Mouse (Mus musculus) hindbrain, embryonic 16.5 days (tissue): ENCODE measurements at regions not wholly inside any gene's neighbourhood (a gene's known extent, or its start where the extent isn't known, plus 50 kb on each side); places are given as distances from the start of the nearest gene placed in this dataset.
A peak's percentile ranks its signal among the peaks of the same experiment; 100 is the strongest.

ENCODE experiments used
- ATAC-seq: fragments of 200-750 bp; cut with Nextera tagmentation; 2 replicates; pipeline ENCODE4 v1.8.0; 2017; ENCODE audit warnings: moderate TSS enrichment, moderate library complexity
- H3K27ac ChIP-seq: fragments of 300-500 bp; sonication (generic); 2 replicates; pipeline ENCODE4 v1.5.1; 2014; ENCODE audit warnings: low read depth, mild to moderate bottlenecking, control low read depth, low read length, moderate library complexity
- H3K27me3 ChIP-seq: fragments of 300-500 bp; sonication (generic); replicated peaks from 2 replicates; pipeline ENCODE4 v1.6.1; 2014; ENCODE audit warnings: low read length; ENCODE audit not compliant: control insufficient read depth, insufficient read depth
- H3K36me3 ChIP-seq: fragments of 300-500 bp; sonication (generic); 2 replicates; pipeline ENCODE4 v1.6.1; 2014; ENCODE audit warnings: mild to moderate bottlenecking, low read length, moderate library complexity, mixed read lengths; ENCODE audit not compliant: control insufficient read depth, insufficient read depth
- H3K4me1 ChIP-seq: fragments of 300-500 bp; sonication (generic); 2 replicates; pipeline ENCODE4 v1.6.1; 2014; ENCODE audit warnings: low read depth, low read length; ENCODE audit not compliant: control insufficient read depth, insufficient read depth
- H3K4me2 ChIP-seq: fragments of 300-500 bp; sonication (generic); 2 replicates; pipeline ENCODE4 v1.6.1; 2014; ENCODE audit warnings: mild to moderate bottlenecking, low read length, control low read depth, moderate library complexity
- H3K4me3 ChIP-seq: fragments of 300-500 bp; sonication (generic); 2 replicates; pipeline ENCODE4 v1.5.1; 2014; ENCODE audit warnings: mild to moderate bottlenecking, low read length, control low read depth, moderate library complexity
- H3K9ac ChIP-seq: fragments of 300-500 bp; sonication (generic); 2 replicates; pipeline ENCODE4 v1.6.1; 2014; ENCODE audit warnings: low read depth, mild to moderate bottlenecking, control low read depth, low read length, moderate library complexity
- H3K9me3 ChIP-seq: fragments of 300-500 bp; sonication (generic); 2 replicates; pipeline ENCODE4 v1.6.1; 2014; ENCODE audit warnings: mild to moderate bottlenecking, low read length, moderate library complexity; ENCODE audit not compliant: control insufficient read depth
- WGBS: fragments of 180-500 bp; shearing (Covaris S2); extraction: QIAGEN DNeasy Blood & Tissue Kit; methylation state at CpG from one replicate; pipeline ENCODE4 v1.1.7; 2014; 5-methylcytosine and 5-hydroxymethylcytosine counted together

DNA sequence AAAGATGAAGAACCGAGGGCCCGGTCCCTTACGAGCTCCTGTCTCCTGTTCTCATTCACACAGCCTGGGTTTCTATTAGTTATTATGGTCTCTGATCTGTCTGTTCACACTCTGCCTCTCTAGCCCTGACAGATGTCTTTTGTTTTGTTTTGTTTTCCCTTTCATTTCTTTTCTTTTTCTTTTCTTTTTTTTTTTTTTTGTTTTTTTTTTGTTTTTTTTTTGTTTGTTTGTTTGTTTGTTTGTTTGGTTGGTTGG is 55.8 kb upstream of the Cpm start:
- no peaks in the 10 kb centered on the region for H3K9me3 ChIP-seq
- H3K4me1 ChIP-seq = peaks cover 10% of the 10 kb centered on the region
- ATAC-seq = no peak
- no peak overlapping the region for H3K4me3 ChIP-seq
- no peaks in the 10 kb centered on the region for H3K36me3 ChIP-seq
- no peak overlapping the region for H3K4me2 ChIP-seq
- WGBS = 77% methylated on average over 3 of the region's 3 CpGs
- H3K9ac ChIP-seq = no peak overlapping the region
- 0 out of 2 replicates have a peak, but pooled peaks cover 3% of the 10 kb centered on the region for H3K27me3 ChIP-seq
- H3K27ac ChIP-seq = no peak overlapping the region

DNA sequence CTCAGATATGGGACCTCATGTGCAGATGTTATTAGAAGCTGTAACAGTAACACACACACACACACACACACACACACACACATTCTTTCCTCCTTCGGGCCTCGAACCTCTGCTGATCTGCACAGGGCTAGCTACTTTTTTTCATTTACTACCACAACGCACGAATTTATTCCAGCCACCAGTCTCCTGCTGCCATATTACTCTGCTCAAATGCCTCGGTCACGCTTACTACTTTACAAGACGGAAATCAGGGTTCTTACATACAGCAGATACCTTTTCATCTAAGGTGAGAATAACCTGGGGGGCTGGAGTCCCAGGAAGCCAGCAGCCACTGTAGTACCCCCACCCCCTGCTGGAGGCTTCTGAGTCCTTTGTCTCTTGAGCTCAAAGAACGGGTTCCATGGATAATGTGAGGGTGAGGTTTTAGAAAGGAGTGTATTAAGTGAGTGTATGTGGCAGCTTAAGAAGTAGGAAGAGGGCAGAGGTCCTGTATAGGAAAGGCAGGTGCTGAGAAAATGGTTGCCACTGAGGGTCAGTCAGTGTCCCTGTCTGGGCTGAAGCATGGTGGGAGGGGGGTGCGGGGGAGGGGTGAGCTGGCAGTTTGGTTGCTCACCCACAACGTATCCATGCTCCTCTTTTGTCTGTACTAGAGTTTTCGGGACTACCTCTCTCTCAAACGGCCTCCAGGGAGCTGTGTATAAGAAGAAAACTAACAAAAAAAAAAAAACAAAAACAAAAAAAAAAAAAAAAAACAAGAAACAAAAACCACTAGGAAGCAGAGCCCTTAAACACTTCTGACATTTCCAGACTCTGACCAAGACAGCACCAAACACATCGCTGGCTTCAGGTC is 56.3 kb upstream of the Cpm start:
- H3K9me3 ChIP-seq = no peaks in the 10 kb centered on the region
- H3K4me2 ChIP-seq = no peak overlapping the region
- 0 out of 2 replicates have a peak, but pooled peaks cover 3% of the 10 kb centered on the region for H3K27me3 ChIP-seq
- no peaks in the 10 kb centered on the region for H3K36me3 ChIP-seq
- no peak overlapping the region for H3K4me3 ChIP-seq
- peaks cover 10% of the 10 kb centered on the region for H3K4me1 ChIP-seq
- ATAC-seq = no peak
- no peak overlapping the region for H3K9ac ChIP-seq
- no peak overlapping the region for H3K27ac ChIP-seq
- 51% methylated on average over 13 of the region's 13 CpGs for WGBS

DNA sequence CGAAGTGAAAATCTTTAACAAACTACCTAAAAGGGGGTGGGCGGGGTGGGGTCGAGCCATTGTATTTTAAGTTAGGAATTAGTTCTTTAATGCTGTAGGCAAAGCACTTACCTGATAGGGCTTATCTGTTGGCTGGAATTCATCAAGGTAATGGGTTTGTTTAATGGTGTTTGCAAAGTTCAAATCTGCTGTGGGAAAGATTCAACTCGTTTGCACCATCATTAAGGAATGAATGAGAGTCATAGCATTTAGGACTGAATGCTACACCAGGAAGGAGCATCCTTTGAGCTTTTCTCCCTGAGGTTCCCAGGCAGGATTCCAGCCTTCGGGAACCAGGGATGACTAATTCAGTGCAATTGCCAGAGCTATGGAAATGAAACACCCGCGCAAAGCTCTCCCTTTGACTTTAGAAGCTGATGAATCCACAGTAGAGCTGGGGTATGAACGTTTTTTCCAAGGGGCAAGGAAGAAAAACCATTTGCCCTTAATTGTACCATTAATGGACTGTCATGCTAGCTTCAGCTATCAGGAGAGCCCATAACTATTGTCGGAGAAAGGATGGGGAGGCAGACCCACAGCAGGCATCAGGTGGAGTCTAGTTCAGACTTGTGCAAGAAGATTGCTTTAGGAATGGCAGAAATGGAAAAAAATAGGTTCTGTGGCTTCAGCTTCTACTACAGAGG is 57.3 kb upstream of the Cpm start:
- Histone ChIP-seq H3K9me3 (no peaks in the 10 kb centered on the region), H3K9ac (no peak overlapping the region), H3K4me2 (peak overlapping the region; percentile 67), H3K27me3 (0 out of 2 replicates have a peak, but pooled peaks cover 3% of the 10 kb centered on the region), H3K4me1 (peaks cover 10% of the 10 kb centered on the region), H3K36me3 (no peaks in the 10 kb centered on the region), H3K27ac (no peak overlapping the region), H3K4me3 (peak overlapping the region; percentile 36; the same call in 1 of the 2 replicates)
- WGBS = 12% methylated on average over 9 of the region's 9 CpGs
- no peak for ATAC-seq

DNA sequence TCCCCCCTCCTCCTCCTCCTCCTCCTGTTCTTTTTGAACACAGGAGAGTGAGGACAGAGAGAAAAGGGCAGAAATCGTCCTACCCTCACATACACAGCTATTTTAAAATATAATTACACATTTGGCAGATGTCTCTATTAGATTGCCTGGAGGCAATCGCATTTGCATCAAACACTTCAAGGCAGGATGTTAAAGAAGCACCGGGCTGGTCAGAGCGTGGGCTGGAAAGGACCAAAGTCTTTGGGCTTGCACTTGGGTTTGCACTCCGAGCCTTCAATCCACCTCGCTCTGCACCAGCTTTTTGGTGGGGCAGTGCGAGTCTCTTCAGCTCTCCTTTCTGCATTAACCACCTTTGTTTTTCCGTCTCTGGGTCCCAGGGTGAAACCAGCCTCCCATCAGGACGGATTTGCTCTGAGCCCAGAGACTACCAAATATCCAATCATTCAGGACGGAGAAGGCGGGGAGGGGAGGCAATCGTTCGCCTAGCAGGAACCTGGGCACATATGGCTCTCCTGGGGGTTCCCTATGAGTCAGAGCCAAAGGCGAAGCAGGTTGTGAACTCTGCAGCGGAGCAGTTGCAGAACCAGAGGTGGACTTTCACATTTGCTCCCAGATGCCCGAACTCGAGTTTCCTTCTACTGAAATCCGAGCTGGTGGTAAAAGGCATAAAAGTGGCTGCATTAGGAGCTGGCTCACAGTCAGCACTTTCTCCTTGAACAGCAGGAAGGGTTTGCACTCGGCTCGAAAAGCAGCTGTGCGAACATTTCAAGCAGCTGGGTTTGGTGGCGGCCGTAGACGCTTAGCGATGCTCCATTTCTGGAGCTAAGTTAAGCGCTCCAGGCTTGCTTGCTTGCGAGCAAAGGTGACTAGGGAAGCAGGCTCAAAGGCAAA is 58.1 kb upstream of the Cpm start:
- WGBS = under 1% methylated on average over 27 of the region's 27 CpGs
- Histone ChIP-seq H3K4me3 (peak overlapping the region; percentile 36), H3K4me2 (peak overlapping the region; percentile 67), H3K27ac (no peak overlapping the region), H3K4me1 (peaks cover 10% of the 10 kb centered on the region), H3K27me3 (0 out of 2 replicates have a peak, but pooled peaks cover 3% of the 10 kb centered on the region), H3K36me3 (no peaks in the 10 kb centered on the region), H3K9ac (peak overlapping the region; percentile 2; the same call in 1 of the 2 replicates), H3K9me3 (0 out of 2 replicates have a peak, but pooled peaks cover 2% of the 10 kb centered on the region)
- ATAC-seq = 0 out of 2 replicates have a peak, but pooled peaks have one; percentile 61

DNA sequence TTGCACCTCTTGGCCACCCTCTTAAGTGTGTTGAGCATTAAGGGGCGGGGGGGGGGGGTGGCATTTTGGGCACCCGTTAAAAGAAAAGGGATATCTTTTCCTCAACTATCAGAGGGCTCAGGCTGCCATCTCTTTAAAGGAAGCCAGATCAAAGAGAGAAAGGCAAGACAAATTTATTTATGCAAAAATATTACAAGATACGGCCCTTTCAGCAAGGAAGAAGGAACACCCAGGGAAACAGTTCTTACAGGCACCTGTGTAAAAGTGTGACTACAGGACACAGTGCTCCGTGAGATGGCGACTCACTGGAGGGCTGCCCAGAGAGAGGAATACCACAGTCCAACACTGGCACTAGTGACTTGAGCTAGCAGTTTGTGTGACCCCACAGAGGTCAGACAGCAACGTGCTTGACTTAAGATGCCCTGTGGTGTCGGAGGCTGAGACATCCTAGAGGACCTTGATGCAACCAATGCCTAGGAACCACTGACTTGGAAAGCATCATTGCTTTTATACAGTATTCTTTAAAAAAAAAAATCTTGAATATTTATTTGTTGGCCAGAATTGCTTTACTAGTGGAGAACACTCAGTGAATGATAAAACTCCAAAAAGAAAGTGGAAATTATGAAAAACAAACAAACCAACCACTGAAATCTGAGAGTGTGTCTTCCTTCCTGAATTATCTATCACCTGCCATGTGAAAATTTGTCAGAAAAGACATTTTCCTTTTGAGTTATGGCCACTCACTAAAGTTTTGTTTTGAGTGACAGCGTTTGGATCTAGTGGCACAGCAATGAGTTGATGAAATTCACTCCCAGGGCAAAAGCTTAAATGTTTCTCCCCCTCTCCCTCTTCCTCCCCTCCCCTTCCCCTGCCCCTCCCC is 59.0 kb upstream of the Cpm start:
- Histone ChIP-seq H3K4me3 (no peak overlapping the region), H3K4me2 (peak overlapping the region; percentile 67; the same call in 1 of the 2 replicates)

DNA sequence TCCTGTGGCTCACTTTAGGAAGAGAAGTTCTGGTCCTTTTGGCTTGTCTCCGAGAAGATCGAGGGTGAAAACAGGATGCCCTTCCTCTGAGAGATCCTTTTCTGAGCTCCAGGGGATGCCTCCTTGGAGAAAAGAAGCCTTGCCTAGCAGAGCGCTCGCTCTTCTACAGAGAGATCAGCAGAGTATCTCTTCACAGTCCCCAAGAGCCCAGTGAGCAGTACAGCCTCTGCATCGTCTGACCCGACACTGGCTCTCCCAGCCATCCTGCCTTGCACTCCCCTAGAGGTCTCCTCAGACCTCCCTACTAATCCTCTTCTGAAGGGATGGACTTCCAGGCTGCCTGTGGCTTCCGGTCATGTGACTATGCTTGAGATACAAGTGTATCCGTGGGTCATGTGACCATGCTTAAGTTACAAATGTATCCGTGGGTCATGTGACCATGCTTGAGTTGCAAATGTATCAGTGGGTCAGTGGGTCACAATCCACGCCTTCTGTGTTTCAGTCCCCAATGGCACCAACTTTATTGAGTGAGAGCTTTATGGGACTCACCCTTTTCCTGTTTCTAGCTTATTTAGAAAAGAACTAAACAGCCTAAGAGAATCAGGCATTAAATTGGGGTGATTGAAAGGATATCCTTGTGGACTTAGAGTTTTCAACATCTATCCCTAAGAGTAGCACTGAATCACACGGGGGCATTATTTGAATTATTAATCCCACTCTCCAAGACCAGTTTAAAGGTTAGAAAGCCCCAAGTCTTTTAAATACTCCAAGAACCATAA is 59.8 kb upstream of the Cpm start:
- Histone ChIP-seq H3K4me1 (peaks cover 10% of the 10 kb centered on the region), H3K27me3 (0 out of 2 replicates have a peak, but pooled peaks cover 3% of the 10 kb centered on the region), H3K36me3 (no peaks in the 10 kb centered on the region), H3K9ac (no peak overlapping the region), H3K27ac (no peak overlapping the region), H3K4me2 (no peak overlapping the region), H3K4me3 (no peak overlapping the region), H3K9me3 (0 out of 2 replicates have a peak, but pooled peaks cover 2% of the 10 kb centered on the region)
- no peak for ATAC-seq
- 81% methylated on average over 11 of the region's 11 CpGs for WGBS

More for the DNA sequence above, 59.0 kb upstream of the Cpm start:
- Histone ChIP-seq H3K9me3 (0 out of 2 replicates have a peak, but pooled peaks cover 2% of the 10 kb centered on the region), H3K27me3 (0 out of 2 replicates have a peak, but pooled peaks cover 3% of the 10 kb centered on the region), H3K9ac (no peak overlapping the region), H3K27ac (no peak overlapping the region), H3K4me1 (peaks cover 10% of the 10 kb centered on the region), H3K36me3 (no peaks in the 10 kb centered on the region)
- ATAC-seq = no peak
- 64% methylated on average over 8 of the region's 8 CpGs for WGBS

DNA sequence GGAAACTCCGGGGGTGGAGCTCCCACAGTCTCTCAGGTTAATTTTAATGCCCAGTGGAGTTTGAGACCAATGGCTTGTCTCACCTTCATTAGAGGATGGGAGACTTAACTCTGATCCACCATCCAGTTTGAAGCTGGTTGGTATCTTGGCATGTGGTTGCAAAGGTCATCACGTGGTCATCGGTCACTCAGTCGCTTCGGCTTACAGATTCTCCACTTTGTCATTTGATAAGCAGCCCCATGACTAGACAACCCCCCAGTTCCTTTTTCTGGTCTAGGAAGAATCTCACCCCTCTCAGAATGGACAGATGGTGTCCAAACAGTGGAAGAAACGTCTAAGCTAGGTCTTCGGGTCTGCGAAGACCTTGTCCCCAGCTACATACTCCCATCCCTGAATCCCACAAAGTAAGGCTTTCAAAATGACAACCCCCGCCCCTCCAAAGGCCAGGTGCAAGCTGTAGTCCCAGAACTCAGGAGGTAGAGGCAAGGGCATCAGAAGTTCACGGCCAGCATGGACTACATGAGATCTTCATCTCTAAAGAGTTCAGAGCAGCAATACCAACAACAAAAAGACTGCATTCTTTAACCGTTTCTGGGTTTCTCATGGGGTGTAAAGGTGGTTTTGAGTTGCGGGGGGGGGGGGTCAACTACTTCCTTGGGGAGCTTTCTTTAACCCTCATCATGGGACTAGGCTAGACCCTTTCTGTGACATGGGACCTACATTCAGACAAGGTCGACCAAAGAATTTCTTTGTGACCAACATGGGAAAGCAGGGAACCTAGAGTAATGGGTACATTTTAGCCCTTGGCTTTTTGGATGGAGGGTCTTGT is 60.6 kb upstream of the Cpm start:
- Histone ChIP-seq H3K4me2 (no peak overlapping the region), H3K4me1 (peaks cover 10% of the 10 kb centered on the region), H3K4me3 (no peak overlapping the region), H3K9me3 (0 out of 2 replicates have a peak, but pooled peaks cover 2% of the 10 kb centered on the region), H3K9ac (no peak overlapping the region), H3K27ac (no peak overlapping the region), H3K36me3 (no peaks in the 10 kb centered on the region), H3K27me3 (0 out of 2 replicates have a peak, but pooled peaks cover 3% of the 10 kb centered on the region)
- ATAC-seq = no peak
- 94% methylated on average over 13 of the region's 13 CpGs for WGBS
